Mouse (Mus musculus): ENCODE data around the gene Tcerg1l. TPM values are rescaled to one million over a fixed set of nuclear protein-coding genes. Genes with fewer than 3 reads are reported as not detected.

Gene Tcerg1l
- polyA plus RNA-seq, 1 experiment from 2014 or later = 1.4 TPM

DNA sequence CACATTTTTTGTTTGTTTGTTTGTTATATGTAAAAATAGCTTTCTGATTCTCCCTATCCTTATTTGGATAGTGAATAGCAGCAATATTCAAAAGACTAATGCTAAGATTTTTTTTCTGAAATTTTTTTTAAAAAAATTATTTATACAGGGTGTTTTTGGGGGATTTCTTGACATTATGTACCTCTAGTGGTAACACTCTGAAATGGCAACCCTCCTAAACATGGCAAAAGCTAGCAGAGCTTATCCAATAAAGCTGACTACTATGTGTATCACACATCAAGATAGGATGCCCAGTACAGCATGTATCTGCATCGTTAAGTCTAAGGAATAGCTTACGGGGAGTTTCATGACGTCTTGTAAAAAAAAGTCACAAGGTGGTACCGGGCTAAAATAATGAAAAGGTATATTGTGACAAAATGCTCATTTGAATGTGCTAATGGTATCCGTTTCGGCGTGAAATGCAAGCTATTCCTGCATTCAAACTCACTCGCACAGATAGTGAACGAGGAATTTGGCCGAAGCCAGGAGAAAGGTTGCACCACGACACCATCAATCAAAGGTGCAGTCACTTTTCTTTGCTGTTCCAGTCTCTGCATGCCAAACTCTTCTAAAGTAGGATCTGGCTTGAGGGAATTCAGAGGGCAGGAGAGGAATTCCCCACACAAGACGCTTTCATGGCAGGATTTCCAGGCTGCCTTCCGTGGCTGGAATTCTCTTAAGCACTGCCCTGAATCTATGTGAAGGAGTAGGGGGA is 1.2 kb downstream of the Tcerg1l start:
- 40% methylated on average over 13 of the region's 13 CpGs for WGBS
- Histone ChIP-seq H3K27me3 (ENCODE audit: low read depth, poor library complexity, severe bottlenecking) (peaks cover 55% of the 10 kb centered on the region), H3K9me3 (replicated peaks) (no peaks in the 10 kb centered on the region), H3K36me3 (no peaks in the 10 kb centered on the region), H3K4me1 (peaks cover 18% of the 10 kb centered on the region), H3K4me3 (no peak overlapping the region), H3K27ac (no peak overlapping the region)
- no peak for DNase-seq (ENCODE audit: low spot score)

DNA sequence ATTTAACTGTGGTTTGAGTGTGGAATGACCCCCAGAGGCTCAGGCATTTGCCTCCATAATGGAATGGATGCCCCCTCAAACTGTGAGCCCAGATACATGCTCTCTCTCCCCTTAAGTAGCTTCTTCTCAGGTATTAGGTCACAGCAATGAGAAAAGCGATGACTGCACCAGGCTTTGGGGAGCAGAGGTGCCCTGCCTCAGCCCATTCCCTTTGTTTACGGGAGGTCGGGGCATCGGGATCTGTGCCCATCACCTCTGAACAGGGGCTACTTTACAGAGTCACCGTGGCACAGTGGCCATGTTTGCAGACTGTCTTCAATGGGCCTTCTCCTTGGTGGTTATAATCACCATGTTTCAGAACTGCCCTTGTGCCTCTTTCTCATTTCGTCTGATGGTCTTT is 7.6 kb downstream of the Tcerg1l start:
- 86% methylated on average over 6 of the region's 6 CpGs for WGBS
- H3K36me3 ChIP-seq = no peaks in the 10 kb centered on the region
- H3K9me3 ChIP-seq (replicated peaks) = no peaks in the 10 kb centered on the region
- no peaks in the 10 kb centered on the region for H3K4me1 ChIP-seq
- H3K27me3 ChIP-seq (ENCODE audit: low read depth, poor library complexity, severe bottlenecking) = no peaks in the 10 kb centered on the region
- no peak for DNase-seq (ENCODE audit: low spot score)
- H3K27ac ChIP-seq = no peak overlapping the region
- H3K4me3 ChIP-seq = no peak overlapping the region

DNA sequence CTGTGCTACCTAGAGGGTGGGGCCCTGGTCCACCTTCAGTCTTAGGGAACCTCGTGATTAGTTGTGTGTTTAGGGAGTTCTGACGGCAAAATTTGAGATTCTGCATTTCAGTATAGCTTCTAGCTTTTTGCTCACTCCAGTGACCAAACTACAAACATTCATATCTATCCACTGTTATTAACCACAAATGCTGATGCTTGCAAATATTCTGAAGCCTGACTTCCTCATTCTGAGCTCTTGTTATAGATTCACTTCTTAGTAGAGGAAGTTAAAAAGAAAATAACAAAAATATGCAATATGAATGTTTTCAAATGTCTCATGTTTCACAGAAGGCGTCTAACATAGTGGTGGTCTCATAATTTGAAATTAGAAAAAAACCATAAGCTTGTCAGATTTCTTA is 8.5 kb downstream of the Tcerg1l start:
- H3K4me3 ChIP-seq = no peak overlapping the region
- H3K4me1 ChIP-seq = no peaks in the 10 kb centered on the region
- no peak for DNase-seq (ENCODE audit: low spot score)
- H3K27ac ChIP-seq = no peak overlapping the region
- no peaks in the 10 kb centered on the region for H3K27me3 ChIP-seq (ENCODE audit: low read depth, poor library complexity, severe bottlenecking)
- H3K9me3 ChIP-seq (replicated peaks) = no peaks in the 10 kb centered on the region
- 87% methylated on average over 3 of the region's 3 CpGs for WGBS
- no peaks in the 10 kb centered on the region for H3K36me3 ChIP-seq

DNA sequence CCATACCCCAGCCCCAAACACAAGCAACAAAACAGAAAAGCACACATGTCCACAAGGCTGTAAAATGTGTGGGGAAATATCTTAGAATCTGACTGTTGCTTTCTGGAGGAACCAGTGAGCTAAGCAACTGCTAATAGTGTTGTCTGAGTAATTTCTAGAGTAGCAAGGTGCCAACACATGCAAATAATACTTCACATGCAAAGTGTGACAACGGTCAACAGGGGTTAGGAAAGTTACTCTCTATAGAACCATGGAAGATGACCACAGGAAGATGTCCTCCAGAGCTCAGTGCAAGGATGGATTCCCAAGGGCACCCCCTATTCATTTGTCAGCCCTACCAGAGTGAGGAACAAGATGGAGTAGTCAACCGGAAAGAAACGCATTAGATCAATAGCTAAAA is 18.3 kb downstream of the Tcerg1l start:
- no peak overlapping the region for H3K27ac ChIP-seq
- H3K9me3 ChIP-seq (replicated peaks) = no peaks in the 10 kb centered on the region
- no peak for DNase-seq (ENCODE audit: low spot score)
- no peak overlapping the region for H3K4me3 ChIP-seq
- H3K36me3 ChIP-seq = no peaks in the 10 kb centered on the region
- H3K27me3 ChIP-seq (ENCODE audit: low read depth, poor library complexity, severe bottlenecking) = no peaks in the 10 kb centered on the region
- peaks cover 12% of the 10 kb centered on the region for H3K4me1 ChIP-seq
- WGBS = 91% methylated on average over 3 of the region's 3 CpGs

DNA sequence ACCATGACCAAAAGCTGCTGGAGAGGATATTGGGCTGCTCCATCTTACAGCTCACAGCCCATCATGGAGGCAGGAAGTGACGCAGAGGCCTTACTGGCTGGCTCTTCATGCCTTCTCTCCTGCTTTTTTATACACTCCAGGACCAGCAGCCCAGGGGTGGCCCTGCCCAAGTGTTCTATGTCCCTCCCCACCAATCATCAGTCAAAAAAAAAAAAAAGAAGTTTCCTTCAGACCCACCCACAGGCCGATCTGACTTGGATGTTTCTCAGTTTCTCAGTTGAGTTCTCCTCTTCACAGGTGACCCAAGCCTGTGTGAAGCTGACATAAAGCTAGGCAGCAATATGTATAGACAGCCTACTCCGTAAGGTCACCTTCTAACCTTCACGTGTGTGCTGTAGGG is 19.0 kb downstream of the Tcerg1l start:
- H3K4me3 ChIP-seq = no peak overlapping the region
- H3K4me1 ChIP-seq = peaks cover 12% of the 10 kb centered on the region
- H3K9me3 ChIP-seq (replicated peaks) = no peaks in the 10 kb centered on the region
- no peak overlapping the region for H3K27ac ChIP-seq
- H3K36me3 ChIP-seq = no peaks in the 10 kb centered on the region
- no peak for DNase-seq (ENCODE audit: low spot score)
- 94% methylated on average over 4 of the region's 4 CpGs for WGBS
- no peaks in the 10 kb centered on the region for H3K27me3 ChIP-seq (ENCODE audit: low read depth, poor library complexity, severe bottlenecking)

DNA sequence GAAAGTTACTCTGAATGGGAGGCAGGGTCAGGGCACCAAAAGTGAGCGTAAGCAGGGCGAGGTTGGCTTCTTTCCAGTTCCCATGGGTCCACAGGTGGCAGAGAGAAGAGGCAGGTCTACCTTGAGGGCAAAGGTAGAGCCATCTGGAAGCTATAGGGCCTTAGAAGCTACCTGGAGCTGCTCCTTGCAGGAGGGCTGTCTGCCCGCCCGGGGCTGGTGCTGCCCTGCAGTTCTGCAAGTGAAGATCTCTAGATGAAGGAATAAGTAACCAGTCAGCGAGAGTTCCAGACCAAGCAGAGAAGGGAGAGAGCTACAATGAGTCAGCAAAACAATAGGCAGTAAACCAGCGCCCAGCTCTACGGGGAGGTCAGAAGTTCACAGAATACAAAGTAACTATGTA is 22.0 kb downstream of the Tcerg1l start:
- no peaks in the 10 kb centered on the region for H3K36me3 ChIP-seq
- WGBS = 68% methylated on average over 7 of the region's 7 CpGs
- H3K4me3 ChIP-seq = no peak overlapping the region
- no peak overlapping the region for H3K27ac ChIP-seq
- no peak for DNase-seq (ENCODE audit: low spot score)
- no peaks in the 10 kb centered on the region for H3K9me3 ChIP-seq (replicated peaks)
- peaks cover 12% of the 10 kb centered on the region for H3K4me1 ChIP-seq
- H3K27me3 ChIP-seq (ENCODE audit: low read depth, poor library complexity, severe bottlenecking) = no peaks in the 10 kb centered on the region

DNA sequence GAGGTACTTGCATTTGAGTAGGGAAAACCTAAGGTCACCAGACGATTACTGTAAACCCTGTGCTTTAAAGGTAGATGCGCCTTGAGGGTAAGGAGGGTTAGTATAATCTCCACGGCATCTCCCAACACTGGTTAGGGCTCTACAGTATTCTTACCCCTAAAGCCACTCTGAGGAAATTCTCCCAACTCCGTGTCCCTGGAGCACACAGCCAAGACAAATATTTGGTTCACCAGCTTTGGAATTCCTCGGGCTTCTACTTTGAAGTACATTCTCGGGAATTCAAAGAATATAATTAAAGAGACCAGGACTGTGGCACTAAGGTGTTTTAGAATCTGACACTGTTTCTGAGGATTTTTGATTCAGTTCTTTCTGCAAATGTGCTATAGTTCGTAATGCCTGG is 23.2 kb downstream of the Tcerg1l start:
- no peak for DNase-seq (ENCODE audit: low spot score)
- Histone ChIP-seq H3K27ac (no peak overlapping the region), H3K4me3 (no peak overlapping the region), H3K4me1 (peaks cover 12% of the 10 kb centered on the region), H3K27me3 (ENCODE audit: low read depth, poor library complexity, severe bottlenecking) (no peaks in the 10 kb centered on the region), H3K9me3 (replicated peaks) (no peaks in the 10 kb centered on the region), H3K36me3 (no peaks in the 10 kb centered on the region)
- WGBS = 75% methylated on average over 7 of the region's 7 CpGs

DNA sequence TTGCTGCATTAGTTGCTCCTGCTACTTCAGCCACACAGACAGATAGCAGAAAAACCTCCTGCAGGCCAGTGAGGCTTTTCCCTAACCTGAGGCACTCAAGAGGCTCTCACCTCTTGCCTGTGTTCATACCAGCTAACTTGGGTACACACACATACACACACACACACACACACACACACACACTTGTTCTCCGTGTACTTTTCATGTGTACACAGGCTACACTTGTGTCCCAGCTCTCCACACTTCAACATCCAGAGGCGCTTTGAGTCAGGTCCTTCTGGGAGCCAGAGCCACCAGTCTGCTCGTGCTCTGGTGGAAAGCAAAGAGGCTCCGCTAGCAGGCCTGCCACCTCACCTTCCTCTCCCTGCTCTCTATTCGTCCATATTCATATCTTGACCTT is 24.0 kb downstream of the Tcerg1l start:
- Histone ChIP-seq H3K36me3 (no peaks in the 10 kb centered on the region), H3K4me1 (peaks cover 12% of the 10 kb centered on the region), H3K4me3 (no peak overlapping the region), H3K9me3 (replicated peaks) (no peaks in the 10 kb centered on the region), H3K27me3 (ENCODE audit: low read depth, poor library complexity, severe bottlenecking) (no peaks in the 10 kb centered on the region), H3K27ac (no peak overlapping the region)
- 86% methylated on average over 5 of the region's 5 CpGs for WGBS
- DNase-seq (ENCODE audit: low spot score) = no peak

DNA sequence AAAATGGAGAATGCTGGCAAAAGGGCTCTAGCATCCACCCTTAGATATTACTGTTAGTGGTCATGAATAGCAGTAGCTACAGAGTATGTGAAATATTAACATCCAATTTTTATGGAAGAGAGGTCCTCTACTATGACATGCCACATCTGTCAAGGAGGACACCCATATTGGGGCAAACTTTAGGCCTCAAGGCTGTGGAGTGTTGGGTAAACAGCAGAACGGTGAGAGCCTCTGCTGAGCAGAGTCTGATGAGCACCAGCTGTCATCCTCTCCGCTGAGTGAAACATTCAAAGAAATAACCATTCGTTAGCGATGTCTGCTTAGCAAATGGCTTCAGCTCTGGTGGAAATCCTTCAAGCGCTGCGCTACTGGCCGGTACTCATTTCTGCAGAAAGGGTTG is 30.0 kb downstream of the Tcerg1l start:
- H3K4me1 ChIP-seq = peaks cover 5% of the 10 kb centered on the region; the same call in 1 of the 2 replicates
- H3K27ac ChIP-seq = no peak overlapping the region
- H3K9me3 ChIP-seq (replicated peaks) = no peaks in the 10 kb centered on the region
- H3K36me3 ChIP-seq = no peaks in the 10 kb centered on the region
- H3K4me3 ChIP-seq = no peak overlapping the region
- DNase-seq (ENCODE audit: low spot score) = no peak
- no peaks in the 10 kb centered on the region for H3K27me3 ChIP-seq (ENCODE audit: low read depth, poor library complexity, severe bottlenecking)
- 86% methylated on average over 7 of the region's 7 CpGs for WGBS

DNA sequence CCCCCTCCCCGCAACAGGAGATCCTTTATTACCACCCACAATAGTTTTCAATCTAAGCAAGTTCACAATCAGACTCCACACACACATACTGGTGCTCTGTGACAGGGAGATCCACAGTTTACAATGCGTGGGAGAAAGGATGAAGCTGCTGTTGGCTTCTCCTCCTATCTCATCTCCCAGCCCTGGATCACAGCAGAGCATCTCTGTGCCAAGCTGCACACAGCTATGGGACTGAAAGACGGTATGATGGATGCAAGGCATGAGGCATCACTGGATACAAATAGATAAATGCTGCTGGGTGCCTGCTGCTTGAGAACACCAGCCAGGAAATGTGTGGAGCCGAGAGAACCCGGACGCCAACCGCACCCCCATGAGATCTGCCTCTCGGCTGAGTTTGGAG is 32.0 kb downstream of the Tcerg1l start:
- no peaks in the 10 kb centered on the region for H3K36me3 ChIP-seq
- no peaks in the 10 kb centered on the region for H3K27me3 ChIP-seq (ENCODE audit: low read depth, poor library complexity, severe bottlenecking)
- WGBS = 77% methylated on average over 8 of the region's 8 CpGs
- no peak overlapping the region for H3K27ac ChIP-seq
- H3K9me3 ChIP-seq (replicated peaks) = no peaks in the 10 kb centered on the region
- DNase-seq (ENCODE audit: low spot score) = no peak
- H3K4me1 ChIP-seq = peaks cover 5% of the 10 kb centered on the region; the same call in 1 of the 2 replicates
- H3K4me3 ChIP-seq = no peak overlapping the region

DNA sequence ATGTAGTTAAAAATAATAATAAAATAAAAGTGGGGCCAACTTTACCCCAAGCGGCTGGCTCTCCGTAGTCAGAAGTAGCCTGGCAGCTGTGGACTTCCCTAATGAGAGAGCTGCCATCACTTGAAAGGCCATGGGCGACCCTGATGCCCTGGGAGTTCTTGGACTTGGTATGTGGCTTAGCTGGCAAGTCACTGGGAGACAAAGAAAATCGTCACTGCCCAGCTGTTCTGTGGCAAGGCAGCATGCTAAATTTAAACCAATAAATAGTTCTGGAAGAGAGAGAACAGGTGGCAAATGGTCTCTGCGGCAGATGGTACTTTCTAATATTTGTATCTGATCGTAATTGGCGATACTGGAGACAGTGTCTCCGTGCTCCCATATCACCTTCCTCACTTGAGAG is 40.1 kb downstream of the Tcerg1l start:
- Histone ChIP-seq H3K27me3 (ENCODE audit: low read depth, poor library complexity, severe bottlenecking) (no peaks in the 10 kb centered on the region), H3K4me3 (no peak overlapping the region), H3K4me1 (peaks cover 23% of the 10 kb centered on the region), H3K36me3 (no peaks in the 10 kb centered on the region), H3K9me3 (replicated peaks) (no peaks in the 10 kb centered on the region), H3K27ac (no peak overlapping the region)
- no peak for DNase-seq (ENCODE audit: low spot score)
- WGBS = 81% methylated on average over 8 of the region's 8 CpGs

DNA sequence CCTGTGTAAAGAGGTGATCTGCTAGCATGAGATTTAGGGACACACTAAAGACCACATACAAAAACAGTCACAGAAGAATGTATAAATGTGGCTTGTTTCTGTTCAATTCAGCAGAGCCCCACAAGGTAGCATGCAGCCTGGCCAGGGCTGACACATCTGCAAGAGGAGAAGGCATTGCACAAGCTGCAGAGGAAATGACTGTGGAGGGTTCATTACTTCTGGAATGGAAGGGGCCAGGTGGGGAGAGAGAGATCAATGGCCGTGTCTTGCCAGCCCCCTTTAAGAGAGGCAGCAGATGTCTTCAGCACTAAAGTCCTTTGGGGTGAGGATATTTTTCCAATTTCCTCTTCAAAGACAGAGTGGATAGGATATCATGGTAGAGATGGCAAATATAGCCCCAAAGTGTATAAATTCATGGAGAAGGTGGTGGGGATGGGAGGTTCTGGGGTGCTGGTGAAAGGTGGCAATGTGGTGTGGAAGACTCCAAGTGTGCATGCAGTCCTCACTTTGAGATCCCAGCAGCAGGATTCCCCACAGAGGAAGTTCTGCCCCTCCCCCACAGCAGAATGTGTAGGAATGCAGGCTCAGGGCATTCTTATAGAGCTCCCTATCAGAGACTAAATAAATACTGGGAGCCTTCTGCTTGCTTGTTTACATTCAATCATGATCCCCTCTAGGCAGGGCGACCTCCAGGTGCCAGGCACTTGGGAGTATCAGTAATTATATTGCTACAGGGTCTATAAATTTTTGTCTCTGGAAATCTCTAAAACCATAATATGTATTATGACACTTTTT is 40.7 kb downstream of the Tcerg1l start:
- peaks cover 23% of the 10 kb centered on the region for H3K4me1 ChIP-seq
- 26% methylated on average over 2 of the region's 2 CpGs for WGBS
- H3K36me3 ChIP-seq = no peaks in the 10 kb centered on the region
- H3K9me3 ChIP-seq (replicated peaks) = no peaks in the 10 kb centered on the region
- no peak overlapping the region for H3K27ac ChIP-seq
- DNase-seq (ENCODE audit: low spot score) = peak; percentile 34
- no peak overlapping the region for H3K4me3 ChIP-seq
- H3K27me3 ChIP-seq (ENCODE audit: low read depth, poor library complexity, severe bottlenecking) = no peaks in the 10 kb centered on the region

DNA sequence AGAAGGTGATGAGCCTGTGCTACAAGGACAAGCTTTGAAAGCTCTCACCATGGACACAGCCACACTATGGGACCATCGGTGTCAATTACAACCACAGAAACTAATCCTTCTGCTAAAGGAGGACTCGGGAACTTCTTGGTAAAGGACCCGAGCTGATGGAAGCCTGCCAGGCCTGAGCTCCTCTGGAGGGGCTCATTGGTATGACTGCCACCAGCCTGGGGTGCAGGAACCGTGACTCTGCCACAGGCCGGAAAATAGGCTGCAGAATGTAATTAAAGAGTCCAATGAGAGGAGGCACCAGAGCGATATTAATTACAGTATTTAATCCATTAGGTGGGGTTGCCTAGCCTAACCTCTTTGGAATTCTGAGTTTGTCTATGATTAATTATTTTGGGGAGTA is 52.1 kb downstream of the Tcerg1l start:
- no peak overlapping the region for H3K27ac ChIP-seq
- H3K36me3 ChIP-seq = no peaks in the 10 kb centered on the region
- H3K27me3 ChIP-seq (ENCODE audit: low read depth, poor library complexity, severe bottlenecking) = no peaks in the 10 kb centered on the region
- no peak for DNase-seq (ENCODE audit: low spot score)
- WGBS = 89% methylated on average over 6 of the region's 6 CpGs
- H3K4me1 ChIP-seq = no peaks in the 10 kb centered on the region
- H3K9me3 ChIP-seq (replicated peaks) = no peaks in the 10 kb centered on the region
- no peak overlapping the region for H3K4me3 ChIP-seq
